Mouse (Mus musculus) MEL (cell line): ENCODE results near the gene 4930404N11Rik.

Source experiments
- CHD2 ChIP-seq: IDR thresholded peaks from 2 replicates; pipeline ENCODE4 v1.6.1; 2011; ENCODE audit warnings: low read length, improper control_type of control experiment
- CTCF ChIP-seq, 3 experiments: IDR thresholded peaks in 2 of 3; conservative IDR thresholded peaks in 1 of 3; 2 replicates each; pipeline ENCODE4 v1.5.1; 2011 to 2012; ENCODE audit warnings: low read length in 3 of 3, low read depth in 2 of 3, mild to moderate bottlenecking in 2 of 3, improper control_type of control experiment in 1 of 3, inconsistent platforms in 1 of 3, mixed read lengths in 1 of 3, moderate library complexity in 1 of 3; ENCODE audit not compliant: control insufficient read depth in 1 of 3, insufficient read depth in 1 of 3, poor library complexity in 1 of 3, severe bottlenecking in 1 of 3
- EP300 ChIP-seq, 2 experiments: IDR thresholded peaks; 2 replicates each; pipeline ENCODE4 v1.6.1; 2011; ENCODE audit warnings: improper control_type of control experiment in 2 of 2, low read length in 2 of 2, low read depth in 1 of 2, mild to moderate bottlenecking in 1 of 2
- MEF2A ChIP-seq: IDR thresholded peaks from 2 replicates; pipeline ENCODE4 v1.6.1; 2014; ENCODE audit warnings: low read depth, mild to moderate bottlenecking, inconsistent platforms, low read length, improper control_type of control experiment; ENCODE audit not compliant: poor library complexity, insufficient replicate concordance, severe bottlenecking; ENCODE audit errors: extremely low read depth
- NELFE ChIP-seq: IDR thresholded peaks from 2 replicates; pipeline ENCODE4 v1.6.1; 2011; ENCODE audit warnings: low read depth, low read length, improper control_type of control experiment
- POLR2A ChIP-seq, 2 experiments: IDR thresholded peaks; 2 replicates each; pipeline ENCODE4 v1.6.1; 2011 to 2012; ENCODE audit warnings: low read length in 2 of 2, mild to moderate bottlenecking in 2 of 2, control low read depth in 1 of 2, improper control_type of control experiment in 1 of 2, low read depth in 1 of 2, moderate library complexity in 1 of 2; ENCODE audit not compliant: control insufficient read depth in 1 of 2, insufficient read depth in 1 of 2, poor library complexity in 1 of 2
- TAL1 ChIP-seq: IDR thresholded peaks from 2 replicates; pipeline ENCODE4 v1.6.1; 2012; ENCODE audit warnings: mild to moderate bottlenecking, inconsistent platforms, low read length, moderate library complexity, mixed read lengths
- TCF12 ChIP-seq: IDR thresholded peaks from 2 replicates; pipeline ENCODE4 v1.6.1; 2014; ENCODE audit warnings: low read depth, mild to moderate bottlenecking, inconsistent platforms, low read length, improper control_type of control experiment, moderate library complexity
- UBTF ChIP-seq: IDR thresholded peaks from 2 replicates; pipeline ENCODE4 v1.6.1; 2012; ENCODE audit warnings: low read depth, mild to moderate bottlenecking, inconsistent platforms, low read length, improper control_type of control experiment, moderate library complexity, borderline replicate concordance; ENCODE audit not compliant: insufficient read depth
- ZC3H11A ChIP-seq: IDR thresholded peaks from 2 replicates; pipeline ENCODE4 v1.6.1; 2012; ENCODE audit warnings: low read depth, mild to moderate bottlenecking, inconsistent platforms, low read length, improper control_type of control experiment
- ZKSCAN1 ChIP-seq: IDR thresholded peaks from 2 replicates; pipeline ENCODE4 v1.6.1; 2012; ENCODE audit warnings: low read depth, mild to moderate bottlenecking, inconsistent platforms, low read length, improper control_type of control experiment, moderate library complexity

GRCm38 (mm10) chr10:81375322-81375721 is 9.7 kb upstream of the 4930404N11Rik start:
- TF ChIP-seq ZKSCAN1: no peak
- TF ChIP-seq CHD2: no peak
- no peak for TF ChIP-seq MEF2A
- TF ChIP-seq POLR2A (IDR thresholded peaks at IDR 0.05; ENCODE audit: control insufficient read depth in 1 of 2, insufficient read depth in 1 of 2, low read depth in 1 of 2, low read length in 2 of 2, poor library complexity in 1 of 2): no peak
- TF ChIP-seq CTCF (IDR thresholded peaks at IDR 0.05 in 2 of 3, conservative IDR thresholded peaks at IDR 0.05 in 1 of 3; ENCODE audit: control insufficient read depth in 1 of 3, insufficient read depth in 1 of 3, low read depth in 2 of 3, low read length in 3 of 3, poor library complexity in 1 of 3, severe bottlenecking in 1 of 3): no peak
- no peak for TF ChIP-seq UBTF
- no peak for TF ChIP-seq NELFE
- TF ChIP-seq TAL1: no peak
- no peak for TF ChIP-seq EP300 (IDR thresholded peaks at IDR 0.05; ENCODE audit: low read depth in 1 of 2, low read length in 2 of 2)
- no peak for TF ChIP-seq TCF12
- no peak for TF ChIP-seq ZC3H11A
